Mouse (Mus musculus) lung, postnatal 0 days (tissue): ENCODE data around the gene Slc25a47. TPM values are rescaled to one million over a fixed set of nuclear protein-coding genes. Genes with fewer than 3 reads are reported as not detected.

Experiments
- ATAC-seq: fragments of 200-750 bp; cut with Nextera tagmentation; 2 replicates; pipeline ENCODE4 v1.8.0; 2017; ENCODE audit warnings: moderate library complexity
- DNase-seq: peaks from one replicate; pipeline ENCODE4 v3.0.0-alpha.2; 2016; ENCODE audit warnings: low spot score
- H3K27ac ChIP-seq: fragments of 300-500 bp; sonication (generic); 2 replicates; pipeline ENCODE4 v1.5.1; 2014; ENCODE audit warnings: antibody characterized with exemption, mild to moderate bottlenecking, low read length, mixed read lengths
- H3K27me3 ChIP-seq: fragments of 300-500 bp; sonication (generic); replicated peaks from 2 replicates; pipeline ENCODE4 v1.6.1; 2014; ENCODE audit warnings: low read length, mixed read lengths; ENCODE audit not compliant: insufficient read depth
- H3K36me3 ChIP-seq: fragments of 300-500 bp; sonication (generic); 2 replicates; pipeline ENCODE4 v1.6.1; 2014; ENCODE audit warnings: low read length, mixed read lengths; ENCODE audit not compliant: insufficient read depth
- H3K4me1 ChIP-seq: fragments of 300-500 bp; sonication (generic); 2 replicates; pipeline ENCODE4 v1.6.1; 2014; ENCODE audit warnings: antibody characterized with exemption, low read depth, low read length, mixed read lengths; ENCODE audit not compliant: insufficient read depth
- H3K4me2 ChIP-seq: fragments of 300-500 bp; sonication (generic); replicated peaks from 2 replicates; pipeline ENCODE4 v1.6.1; 2014; ENCODE audit warnings: low read depth, mild to moderate bottlenecking, low read length, moderate library complexity, mixed read lengths
- H3K4me3 ChIP-seq: fragments of 300-500 bp; sonication (generic); 2 replicates; pipeline ENCODE4 v1.5.1; 2014; ENCODE audit warnings: low read depth, low read length
- H3K9ac ChIP-seq: fragments of 300-500 bp; sonication (generic); replicated peaks from 2 replicates; pipeline ENCODE4 v1.6.1; 2014; ENCODE audit warnings: low read depth, mild to moderate bottlenecking
- H3K9me3 ChIP-seq: fragments of 300-500 bp; sonication (generic); 2 replicates; pipeline ENCODE4 v1.6.1; 2016; ENCODE audit warnings: low read length, mixed read lengths
- CTCF ChIP-seq: IDR thresholded peaks from 2 replicates; pipeline ENCODE4 v1.5.1; 2016; ENCODE audit warnings: antibody characterized with exemption, mild to moderate bottlenecking
- EP300 ChIP-seq: IDR thresholded peaks from 2 replicates; pipeline ENCODE4 v1.6.1; 2016; ENCODE audit warnings: antibody characterized with exemption, mild to moderate bottlenecking, control low read depth
- WGBS: fragments of 180-500 bp; shearing (Covaris S2); extraction: QIAGEN DNeasy Blood & Tissue Kit; methylation state at CpG from one replicate; pipeline ENCODE4 v1.1.7; 2014; 5-methylcytosine and 5-hydroxymethylcytosine counted together
- polyA plus RNA-seq: library from polyadenylated mRNA; unstranded; fragments of >200 nt; fragmentation: Nextera tagmentation; extraction: Ambion mirVana; gene quantifications from 2 replicates; pipeline ENCODE4 v1.2.1, GENCODE M21; 2015

Gene Slc25a47
- polyA plus RNA-seq, 1 experiment from 2014 or later: 8.5 TPM

DNA sequence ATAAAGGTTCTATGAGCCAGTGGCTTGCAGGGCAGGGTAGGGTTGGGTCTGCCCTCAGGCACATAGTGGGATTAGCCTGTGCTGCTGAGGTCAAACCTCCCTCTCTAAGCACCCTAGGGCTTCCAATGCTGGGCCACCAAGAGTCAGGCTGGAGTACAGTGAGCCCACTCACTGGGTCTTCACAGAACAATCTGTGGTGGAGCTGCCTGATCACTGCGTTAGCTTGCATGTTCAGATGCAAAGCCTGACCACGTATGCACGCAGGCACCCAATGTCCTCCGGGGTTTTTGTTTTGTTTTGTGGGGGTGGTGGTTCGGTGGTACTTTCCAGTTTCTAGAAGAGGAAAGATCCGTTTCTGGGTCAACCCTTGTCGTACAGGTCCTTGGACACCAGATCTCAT, 21.3 kb downstream of the Slc25a47 start:
- Histone ChIP-seq H3K4me1 (peaks cover 3% of the 10 kb centered on the region; the same call in 1 of the 2 replicates), H3K36me3 (peaks cover 13% of the 10 kb centered on the region; the same call in 1 of the 2 replicates), H3K4me3 (no peak overlapping the region), H3K9me3 (no peaks in the 10 kb centered on the region), H3K9ac (no peak overlapping the region), H3K4me2 (0 out of 2 replicates have a peak overlapping the region, but pooled peaks have one; percentile 5), H3K27ac (peak overlapping the region; percentile 65; the same call in 1 of the 2 replicates), H3K27me3 (no peaks in the 10 kb centered on the region)
- WGBS: 76% methylated on average over 7 of the region's 7 CpGs
- TF ChIP-seq EP300: no peak
- TF ChIP-seq CTCF: no peak
- DNase-seq: no peak
- no peak for ATAC-seq

DNA sequence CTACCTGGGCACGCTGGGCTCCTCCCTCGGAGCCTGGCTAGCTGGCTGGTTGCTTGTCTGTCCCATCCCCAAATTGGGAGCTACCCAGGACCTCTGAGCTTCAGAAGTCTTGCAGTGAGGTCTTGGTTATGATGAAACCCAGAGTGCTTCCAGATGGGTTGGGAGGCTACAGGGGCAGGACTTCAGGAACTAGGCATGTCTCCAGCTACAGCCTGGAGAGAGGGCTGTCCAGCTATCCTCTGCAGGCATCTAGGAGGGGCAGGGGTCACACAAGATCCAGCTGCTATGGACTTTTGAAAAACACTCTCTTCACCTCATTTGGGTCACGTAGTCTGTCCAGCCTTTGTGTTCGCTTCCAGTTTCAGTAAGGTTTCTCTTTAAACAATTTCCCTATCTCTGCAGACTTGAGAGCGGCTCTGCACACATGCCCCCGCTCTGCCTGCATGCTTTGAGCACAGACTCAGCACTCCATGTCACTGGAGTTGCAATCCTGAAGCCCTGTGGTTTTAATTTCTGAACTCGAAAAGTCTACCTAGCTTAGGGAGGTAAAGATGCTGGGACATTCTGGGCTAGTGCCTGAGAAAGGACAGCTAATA, 21.8 kb downstream of the Slc25a47 start:
- Histone ChIP-seq H3K9ac (no peak overlapping the region), H3K27me3 (no peaks in the 10 kb centered on the region), H3K4me3 (no peak overlapping the region), H3K27ac (peak overlapping the region; percentile 65), H3K36me3 (peaks cover 19% of the 10 kb centered on the region; the same call in 1 of the 2 replicates), H3K9me3 (no peaks in the 10 kb centered on the region), H3K4me2 (0 out of 2 replicates have a peak overlapping the region, but pooled peaks have one; percentile 5), H3K4me1 (peaks cover 3% of the 10 kb centered on the region; the same call in 1 of the 2 replicates)
- ATAC-seq (peak; percentile 86), DNase-seq (peak; percentile 89)
- WGBS: 43% methylated on average over 7 of the region's 7 CpGs
- TF ChIP-seq CTCF (no peak), EP300 (peak; percentile 63; the same call in 1 of the 2 replicates)

DNA sequence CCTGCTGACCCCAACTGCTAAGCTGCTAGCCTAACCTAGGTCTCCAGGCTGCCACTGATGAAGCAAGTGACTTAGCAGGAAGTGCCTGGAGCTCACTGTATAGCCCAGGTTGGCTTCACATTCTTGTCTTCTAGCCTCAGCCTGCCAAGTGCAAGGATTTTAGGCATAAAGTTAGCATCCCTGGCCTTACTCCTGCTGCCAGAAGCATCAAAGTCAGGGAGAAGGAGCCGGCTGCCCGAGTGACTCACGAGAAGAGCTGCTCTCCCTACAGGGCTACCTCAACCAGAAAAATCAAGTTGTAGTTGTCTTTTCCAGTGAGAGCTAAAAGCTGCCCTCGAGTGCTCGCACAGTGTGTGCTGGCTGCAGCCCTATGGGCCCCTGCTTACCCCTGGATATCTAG, 22.6 kb downstream of the Slc25a47 start:
- DNase-seq: no peak
- no peak overlapping the region for H3K9ac ChIP-seq
- WGBS: 79% methylated on average over 5 of the region's 5 CpGs
- H3K36me3 ChIP-seq: peaks cover 20% of the 10 kb centered on the region; the same call in 1 of the 2 replicates
- H3K9me3 ChIP-seq: no peaks in the 10 kb centered on the region
- peaks cover 3% of the 10 kb centered on the region; the same call in 1 of the 2 replicates for H3K4me1 ChIP-seq
- H3K4me3 ChIP-seq: no peak overlapping the region
- ATAC-seq: no peak
- no peaks in the 10 kb centered on the region for H3K27me3 ChIP-seq
- TF ChIP-seq CTCF: no peak
- no peak overlapping the region for H3K4me2 ChIP-seq
- H3K27ac ChIP-seq: peak overlapping the region; percentile 65

- Histone ChIP-seq H3K9ac (no peak overlapping the region), H3K27ac (peak overlapping the region; percentile 88), H3K9me3 (no peaks in the 10 kb centered on the region), H3K27me3 (no peaks in the 10 kb centered on the region), H3K36me3 (peaks cover 38% of the 10 kb centered on the region; the same call in 1 of the 2 replicates), H3K4me1 (peaks cover 13% of the 10 kb centered on the region; the same call in 1 of the 2 replicates), H3K4me2 (peak overlapping the region; percentile 19), H3K4me3 (no peak overlapping the region)
- DNase-seq (peak; percentile 92), ATAC-seq (peak; percentile 95)
- TF ChIP-seq EP300: peak; percentile 99
- no peak for TF ChIP-seq CTCF
- 36% methylated on average over 6 of the region's 6 CpGs for WGBS
Observed at GRCm38 (mm10) chr12:108865007-108865494, 29.2 kb downstream of the Slc25a47 start.

- peaks cover 6% of the 10 kb centered on the region; the same call in 1 of the 2 replicates for H3K4me1 ChIP-seq
- DNase-seq: no peak
- H3K27me3 ChIP-seq: no peaks in the 10 kb centered on the region
- H3K9ac ChIP-seq: no peak overlapping the region
- TF ChIP-seq EP300 (no peak), CTCF (peak; percentile 67)
- peaks cover 31% of the 10 kb centered on the region; the same call in 1 of the 2 replicates for H3K36me3 ChIP-seq
- ATAC-seq: no peak
- H3K4me3 ChIP-seq: no peak overlapping the region
- H3K27ac ChIP-seq: no peak overlapping the region
- 66% methylated on average over 2 of the region's 2 CpGs for WGBS
- H3K9me3 ChIP-seq: no peaks in the 10 kb centered on the region
- H3K4me2 ChIP-seq: no peak overlapping the region
Observed at GRCm38 (mm10) chr12:108869575-108869974, 33.7 kb downstream of the Slc25a47 start.

DNA sequence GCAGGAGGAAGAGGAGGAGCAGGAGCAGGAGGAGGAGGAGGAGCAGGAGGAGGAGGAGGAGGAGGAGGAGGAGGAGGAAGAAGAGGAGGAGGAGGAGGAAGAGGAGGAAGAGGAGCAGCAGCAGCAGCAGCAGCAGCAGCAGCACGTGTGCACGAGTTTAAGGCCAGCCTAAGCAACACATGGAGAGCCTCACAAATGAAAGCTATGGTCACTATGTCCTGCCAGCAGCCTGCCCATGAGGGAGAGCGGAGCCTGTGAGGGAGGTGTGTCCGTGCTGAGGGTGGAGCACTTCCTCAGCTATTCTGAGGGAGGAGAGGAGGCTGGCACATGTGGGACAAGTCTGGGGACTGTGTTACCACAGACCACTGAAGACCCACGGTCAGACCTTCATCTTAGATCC, 37.3 kb downstream of the Slc25a47 start:
- no peak overlapping the region for H3K27ac ChIP-seq
- no peak for TF ChIP-seq EP300
- no peak for TF ChIP-seq CTCF
- no peak for ATAC-seq
- no peaks in the 10 kb centered on the region for H3K27me3 ChIP-seq
- H3K4me1 ChIP-seq: no peaks in the 10 kb centered on the region
- no peak overlapping the region for H3K4me2 ChIP-seq
- no peak overlapping the region for H3K4me3 ChIP-seq
- no peak overlapping the region for H3K9ac ChIP-seq
- no peaks in the 10 kb centered on the region for H3K9me3 ChIP-seq
- no peak for DNase-seq
- peaks cover 31% of the 10 kb centered on the region for H3K36me3 ChIP-seq
- 60% methylated on average over 5 of the region's 5 CpGs for WGBS
